Mouse (Mus musculus) frontal cortex, postnatal 25 days (tissue): ENCODE results near the gene Gpc6.

Experiments
- DNase-seq, 2 experiments: peaks; one replicate each; pipeline ENCODE4 v3.0.0; 2022; ENCODE audit warnings: low spot score in 2 of 2

The Gpc6 gene

DNA sequence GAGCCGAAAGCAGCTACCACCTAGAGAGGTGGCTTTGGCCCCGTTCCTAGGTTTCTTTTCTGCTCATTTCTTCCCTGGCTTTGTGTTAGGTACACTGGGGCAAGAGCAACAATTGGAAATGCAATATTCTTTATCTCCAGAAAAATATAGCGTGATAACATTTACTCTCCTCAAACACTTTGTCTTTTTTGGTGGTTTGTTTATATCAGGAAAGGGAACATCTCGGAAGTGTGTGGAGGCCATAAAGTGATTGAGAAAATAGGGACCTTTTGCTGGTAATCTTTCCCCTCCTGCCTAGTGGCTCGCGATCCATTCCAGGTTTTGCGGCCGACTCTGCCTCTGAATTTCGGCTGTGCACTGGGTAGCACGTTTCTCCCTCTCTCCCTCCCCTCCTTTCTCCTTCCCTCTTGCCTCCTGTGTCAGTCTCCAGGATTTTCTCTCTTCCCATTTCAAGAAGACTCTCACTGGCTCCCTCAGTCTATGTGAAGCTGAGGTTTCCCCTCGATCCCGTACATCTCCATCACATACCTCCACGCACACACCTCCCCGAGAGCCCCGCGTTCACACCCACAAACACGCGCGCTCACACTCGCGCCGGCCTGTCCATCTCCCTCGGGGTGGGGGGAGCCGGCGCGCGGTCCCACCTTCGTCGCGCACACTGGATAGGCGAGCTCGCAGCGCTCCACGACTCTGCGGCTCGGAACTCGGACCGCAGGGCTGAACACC lies at the start of gene Gpc6:
TSS of gene Gpc6 (plus strand) at position 440 of the 726 bp plus-strand sequence.
- DNase-seq: peak; percentile 61 to 75

- no peak for DNase-seq
Measured at GRCm38 (mm10) chr14:116882480-116883044, 42.6 kb upstream of the Gpc6 start.

GRCm38 (mm10) chr14:116894316-116894715 lies 30.8 kb upstream of the Gpc6 start:
- no peak for DNase-seq

- no peak for DNase-seq
Measured at GRCm38 (mm10) chr14:116897971-116898370, 27.1 kb upstream of the Gpc6 start.

GRCm38 (mm10) chr14:116911768-116912167 lies 13.3 kb upstream of the Gpc6 start:
- no peak for DNase-seq

DNA sequence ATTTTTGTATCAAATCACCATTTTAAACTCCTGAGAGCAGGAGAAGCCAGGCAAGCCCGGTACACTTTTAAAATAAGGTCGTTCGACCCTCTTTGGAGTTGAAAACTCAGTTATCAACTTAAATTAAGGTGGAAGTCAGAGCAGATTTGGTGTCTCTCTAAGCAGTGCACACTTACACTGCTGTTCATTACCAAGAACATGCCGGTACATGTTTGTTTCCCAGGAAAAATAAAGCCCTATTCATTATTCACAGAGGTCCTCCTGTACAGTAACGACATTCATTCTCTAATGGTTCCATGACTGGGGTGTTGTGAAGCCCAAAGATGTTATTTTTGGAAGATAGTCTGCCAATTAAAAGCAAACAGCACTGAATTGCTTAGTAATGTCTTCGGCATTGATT lies 8.2 kb upstream of the Gpc6 start:
- DNase-seq: no peak

GRCm38 (mm10) chr14:116924266-116924665 lies 849 bp upstream of the Gpc6 start:
- no peak for DNase-seq

- peak; percentile 22 to 26 for DNase-seq
Measured at GRCm38 (mm10) chr14:116925691-116926403, 732 bp downstream of the Gpc6 start.

- peak; percentile 44 to 56 for DNase-seq
Measured at GRCm38 (mm10) chr14:116926404-116927171, 1.5 kb downstream of the Gpc6 start.

DNA sequence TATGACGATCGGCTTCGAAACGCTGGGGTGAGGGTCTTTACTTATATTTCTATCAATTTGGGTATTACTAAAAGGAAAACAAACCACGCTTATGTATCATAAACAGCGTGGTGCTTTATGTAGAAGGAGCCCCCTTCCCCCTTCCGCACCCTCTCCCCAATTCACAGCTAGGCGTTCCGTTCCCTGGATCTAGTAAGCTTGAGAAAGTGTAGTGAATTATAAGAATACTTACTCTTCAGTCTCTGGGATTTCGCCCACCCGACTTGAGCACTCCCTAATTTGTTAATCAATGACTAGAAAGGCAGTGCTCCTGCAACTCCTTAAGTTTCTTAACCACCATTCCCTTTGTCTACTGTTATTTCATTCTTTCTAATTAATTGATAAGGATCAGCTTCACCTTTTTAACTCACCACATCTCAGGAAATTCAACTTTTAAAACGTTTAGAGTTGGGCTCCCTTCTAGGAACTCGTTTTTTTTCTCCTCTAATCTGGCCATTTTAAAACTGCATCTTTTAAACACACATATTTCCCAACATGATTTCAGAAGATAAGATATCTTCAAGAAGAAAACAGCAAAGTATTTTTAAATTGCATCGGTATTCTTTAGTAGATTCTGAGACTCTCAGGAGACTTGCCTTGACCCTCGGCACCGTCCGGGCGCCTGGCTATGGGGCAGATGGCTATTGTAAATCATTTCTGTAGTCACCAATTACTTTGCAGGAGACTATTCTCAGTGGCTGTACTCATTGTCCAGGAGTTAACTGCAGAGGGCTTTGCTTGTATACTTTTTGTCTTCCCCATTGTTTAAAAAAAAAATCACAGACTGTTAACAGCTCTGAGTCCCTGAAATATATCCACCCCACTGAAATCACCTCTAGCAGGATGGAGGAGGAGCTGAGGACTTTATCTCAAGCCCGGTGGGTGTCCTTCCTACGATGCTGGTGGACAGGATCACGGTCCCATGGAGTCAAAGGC lies 2.5 kb downstream of the Gpc6 start:
- DNase-seq: no peak

DNA sequence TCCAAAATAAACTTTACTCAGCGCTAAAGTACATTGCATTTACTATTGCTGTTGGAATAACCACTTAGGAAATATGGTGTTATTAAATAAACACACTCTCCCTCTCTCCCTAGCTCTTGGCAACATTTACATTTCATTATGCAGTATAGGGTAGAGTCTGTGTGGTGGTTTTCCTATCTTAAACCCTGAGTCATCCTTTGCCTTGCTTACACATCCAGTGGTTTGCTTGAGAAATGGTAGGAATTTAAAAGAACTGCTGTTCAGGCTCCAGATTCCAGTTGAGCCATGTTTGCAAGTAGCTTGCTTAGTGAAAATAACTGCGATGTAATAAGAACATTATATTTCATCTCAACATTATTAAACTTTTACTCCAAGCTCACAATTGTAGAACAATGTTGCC lies 3.3 kb downstream of the Gpc6 start:
- DNase-seq: no peak

DNA sequence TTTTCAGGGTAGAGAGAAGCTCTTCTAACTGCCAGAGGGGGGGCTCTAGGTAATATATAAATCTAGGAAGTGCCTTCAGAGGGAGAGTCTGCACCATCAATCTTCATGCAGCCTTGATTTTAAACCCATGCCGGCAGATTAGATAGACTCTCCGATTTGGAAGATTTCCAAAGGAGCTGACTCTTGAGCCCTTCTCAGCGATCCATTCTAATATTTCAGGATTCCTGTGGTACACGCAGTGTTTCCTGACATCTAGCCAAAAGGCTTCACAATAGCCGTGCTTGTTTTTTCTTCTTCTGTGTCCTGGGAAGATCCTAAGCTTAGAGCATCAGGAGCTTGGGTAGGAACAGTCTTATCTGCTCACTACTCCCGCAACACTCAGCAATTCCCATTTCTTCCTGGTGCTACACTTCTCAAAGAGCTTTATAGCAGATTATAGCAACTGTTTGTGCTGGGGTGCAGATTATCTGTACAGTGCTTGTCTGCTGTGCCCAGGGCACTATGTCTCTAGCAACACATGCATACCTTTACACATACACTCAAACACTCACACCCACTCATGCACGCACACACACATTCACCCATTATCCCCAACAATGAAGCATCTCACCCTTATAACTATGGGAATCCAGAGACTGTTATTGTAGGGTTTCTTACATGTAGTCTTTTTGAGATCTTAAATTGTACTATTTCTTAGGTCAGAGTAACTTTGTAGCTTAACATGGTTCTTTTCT lies 3.8 kb downstream of the Gpc6 start:
- DNase-seq: no peak

GRCm38 (mm10) chr14:116933825-116934224 lies 8.7 kb downstream of the Gpc6 start:
- DNase-seq: no peak

- DNase-seq: no peak
Measured at GRCm38 (mm10) chr14:116937910-116938560, 12.9 kb downstream of the Gpc6 start.

- DNase-seq: no peak
Measured at GRCm38 (mm10) chr14:116938735-116939134, 13.6 kb downstream of the Gpc6 start.

GRCm38 (mm10) chr14:116939561-116939960 lies 14.4 kb downstream of the Gpc6 start:
- no peak for DNase-seq

DNA sequence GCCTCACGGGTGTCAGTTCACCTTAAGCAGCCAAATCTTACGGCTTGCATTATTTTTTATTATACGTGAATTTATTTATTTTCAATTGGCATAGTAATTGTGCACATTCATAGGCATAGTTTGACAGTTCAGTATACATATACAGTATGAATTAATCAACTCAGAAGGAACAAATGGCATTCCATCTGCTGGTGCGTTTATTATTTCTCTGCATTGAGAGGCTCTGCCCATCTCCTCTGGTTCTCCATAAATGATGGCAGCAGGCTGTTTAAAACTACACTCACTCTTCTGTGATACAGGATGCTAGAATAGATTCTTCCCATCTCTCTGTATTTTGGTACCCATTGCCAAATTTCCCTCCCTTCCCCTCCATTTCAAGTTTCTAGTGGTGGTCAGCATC lies 16.7 kb downstream of the Gpc6 start:
- DNase-seq: no peak

DNA sequence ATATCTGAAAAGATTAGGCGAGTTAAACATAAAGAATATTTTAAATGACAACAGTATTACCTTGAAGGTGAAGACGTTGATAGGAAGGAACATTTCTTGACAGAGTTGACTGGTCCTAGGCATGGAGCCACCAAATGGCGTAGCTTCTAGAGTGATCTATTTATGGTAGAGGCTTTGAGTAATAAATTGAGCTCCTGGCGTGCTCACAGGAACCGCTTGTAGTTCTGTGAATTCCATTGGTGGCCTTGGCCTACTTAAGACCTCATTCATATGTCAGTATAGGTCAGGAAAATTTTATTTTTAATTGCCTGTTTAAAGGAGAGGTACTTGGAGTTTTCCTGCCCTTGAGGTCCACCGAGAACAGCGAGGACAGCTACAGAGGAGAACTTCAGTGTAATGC lies 18.6 kb downstream of the Gpc6 start:
- DNase-seq: no peak

GRCm38 (mm10) chr14:116945975-116946374 lies 20.9 kb downstream of the Gpc6 start:
- DNase-seq: no peak

- DNase-seq: no peak
Measured at GRCm38 (mm10) chr14:116947461-116947860, 22.3 kb downstream of the Gpc6 start.
